Mouse (Mus musculus) cortical plate, adult 2 months (tissue): ENCODE data around the gene Oaz1.
A peak's percentile ranks its signal among the peaks of the same experiment; 100 is the strongest.

Experiments used
- CTCF ChIP-seq: fragments of 200-500 bp; IDR thresholded peaks from 2 replicates; pipeline ENCODE4 v1.5.1; 2011; ENCODE audit warnings: mild to moderate bottlenecking, control low read depth, low read length; ENCODE audit not compliant: insufficient read depth; ENCODE audit errors: extremely low read depth
- POLR2A ChIP-seq: fragments of 200-500 bp; IDR thresholded peaks from 2 replicates; pipeline ENCODE4 v1.6.1; 2011; ENCODE audit warnings: mild to moderate bottlenecking, low read length, control low read depth; ENCODE audit not compliant: insufficient read depth; ENCODE audit errors: extremely low read depth

- TF ChIP-seq CTCF = peak; percentile 58
- no peak for TF ChIP-seq POLR2A
Measured at GRCm38 (mm10) chr10:80805925-80806324, 20.5 kb upstream of the Oaz1 start.
